Comparison of ENCODE assay signal across 8 mouse cellular contexts in the genomic region with DNA sequence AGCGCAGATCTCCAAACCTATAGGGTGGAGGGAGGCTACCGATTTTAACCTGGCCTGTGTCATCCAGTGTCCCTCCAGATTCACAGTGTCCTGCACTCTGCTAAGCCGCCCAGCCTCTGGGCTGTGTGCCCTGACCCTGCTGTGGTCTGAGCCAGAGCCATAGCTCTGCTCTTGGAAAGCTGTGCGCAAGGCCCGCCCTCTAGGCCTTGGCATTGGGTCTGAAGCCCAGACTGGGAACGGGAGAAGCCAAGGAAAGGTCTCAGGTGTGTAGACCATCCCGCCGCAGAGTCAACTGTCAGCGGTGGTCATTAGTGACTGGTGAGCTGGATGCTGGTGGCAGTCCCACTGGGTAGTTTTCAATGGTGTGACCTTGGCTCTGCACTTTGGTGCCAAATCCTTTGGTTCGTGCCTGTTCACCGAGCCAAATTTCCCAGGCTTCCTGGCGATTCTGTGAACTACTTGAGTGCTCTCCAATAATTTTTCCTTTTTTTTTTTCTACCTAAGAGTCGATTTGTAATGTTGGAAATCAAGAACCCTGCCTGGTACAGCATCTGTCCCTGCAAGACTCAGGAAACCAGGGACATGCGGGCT. TPM values are rescaled to one million over a fixed set of nuclear protein-coding genes. Genes with fewer than 3 reads are reported as not detected.
DNase-seq lines count a peak whose midpoint lies in the region; ATAC-seq and TF ChIP-seq lines count a peak whose summit lies in the region.
"Had no signal": no experiment of that assay in that cellular context is flagged by ENCODE, and none has a peak within 500 bp of the region (broad histone marks: within the 10 kb centered on the region; RNA-seq: fewer than 3 reads in every experiment).

No protein-coding gene starts in this region.

- TF ChIP-seq POLR2A in limb, embryonic 14.5 days (IDR thresholded peaks at IDR 0.05; ENCODE audit: borderline replicate concordance, extremely low read depth, insufficient read depth, insufficient read length), result no peak

- no peaks in the 10 kb centered on the region for H3K9me3 ChIP-seq in forebrain, embryonic 16.5 days (ENCODE audit: control insufficient read depth, low read length)
- no peaks in the 10 kb centered on the region for H3K9me3 ChIP-seq in limb, embryonic 14.5 days (ENCODE audit: control insufficient read depth, low read length)

- intact Hi-C loops in heart, postnatal 36 days (cut with DNase I), result loop anchor here (1.0 to 5.0 kb wide), 5 partner anchors 51 to 188 kb away; a partner anchor contains a TSS

- H3K9ac ChIP-seq in forebrain, embryonic 16.5 days (replicated peaks; ENCODE audit: low read depth, low read length), result no peak overlapping the region
- 0 out of 2 replicates have a peak overlapping the region, but pooled peaks have one; percentile 25 for H3K9ac ChIP-seq in limb, embryonic 14.5 days (ENCODE audit: low read depth, low read length, severe bottlenecking)

- DNase-seq in adrenal gland, adult (ENCODE audit: inconsistent age in 2 of 2, low spot score in 1 of 2), result peak; percentile 60 to 84
- peak; percentile 66 for DNase-seq in cerebellum, adult 11-12 months
- DNase-seq in heart, postnatal 36 days, result peak; percentile 63 to 75
- peak; percentile 50 for DNase-seq in limb, embryonic 14.5 days (ENCODE audit: low spot score)
- peak; percentile 35 for DNase-seq in skeletal muscle tissue, adult 2 months (ENCODE audit: low read depth, low spot score)
- no peak for DNase-seq in thymus, postnatal 14 days

- no peak overlapping the region for H3K4me3 ChIP-seq in forebrain, embryonic 16.5 days (replicated peaks; ENCODE audit: low read length)
- H3K4me3 ChIP-seq in limb, embryonic 14.5 days (replicated peaks; ENCODE audit: low read length), result peak overlapping the region; percentile 8; the same call in 1 of the 2 replicates

- H3K4me2 ChIP-seq in forebrain, embryonic 16.5 days (ENCODE audit: low read length), result no peak overlapping the region
- peak overlapping the region; percentile 37 for H3K4me2 ChIP-seq in limb, embryonic 14.5 days (replicated peaks; ENCODE audit: low read depth, low read length, severe bottlenecking)

- peak; percentile 37 for ATAC-seq in forebrain, embryonic 16.5 days
- ATAC-seq in limb, embryonic 14.5 days (ENCODE audit: low FRiP score, low read depth), result peak; percentile 38

- H3K27me3 ChIP-seq in forebrain, embryonic 16.5 days (replicated peaks; ENCODE audit: control insufficient read depth, insufficient read depth, low read length), result no peaks in the 10 kb centered on the region
- H3K27me3 ChIP-seq in limb, embryonic 14.5 days (ENCODE audit: control insufficient read depth, insufficient read depth, low read length), result no peaks in the 10 kb centered on the region

- no peaks in the 10 kb centered on the region for H3K36me3 ChIP-seq in forebrain, embryonic 16.5 days (ENCODE audit: control insufficient read depth, insufficient read depth)
- H3K36me3 ChIP-seq in limb, embryonic 14.5 days (ENCODE audit: control insufficient read depth, insufficient read depth, low read length), result no peaks in the 10 kb centered on the region

- peaks cover 18% of the 10 kb centered on the region for H3K4me1 ChIP-seq in forebrain, embryonic 16.5 days (replicated peaks; ENCODE audit: control insufficient read depth, insufficient read depth, low read length)
- peaks cover 37% of the 10 kb centered on the region for H3K4me1 ChIP-seq in limb, embryonic 14.5 days (ENCODE audit: control insufficient read depth, insufficient read depth, low read length)

- WGBS in forebrain, embryonic 16.5 days, result 34% methylated on average over 14 of the region's 14 CpGs
- 16% methylated on average over 14 of the region's 14 CpGs for WGBS in limb, embryonic 14.5 days

- H3K27ac ChIP-seq in forebrain, embryonic 16.5 days (ENCODE audit: low read length), result no peak overlapping the region
- peak overlapping the region; percentile 82 for H3K27ac ChIP-seq in limb, embryonic 14.5 days (replicated peaks; ENCODE audit: low read depth, low read length)
- H3K27ac ChIP-seq: macrophage had no signal

RNA-seq across cellular contexts. Expression of a gene that starts 52.0 kb away (rescaled TPM):
- 3.2 and 3.4 TPM in 2 replicates for polyA plus RNA-seq in forebrain, embryonic 16.5 days (2015; fragmentation: Nextera tagmentation; extraction: Ambion mirVana)
- 10 to 100 TPM; 27.1 to 29.3 TPM for total RNA-seq in heart, postnatal 36 days (2021)
- polyA plus RNA-seq in limb, embryonic 14.5 days (2012; rRNA removed), result 44.5 and 46.1 TPM in 2 replicates
- polyA plus RNA-seq in limb, embryonic 14.5 days (2014; fragmentation: Nextera tagmentation; extraction: Ambion mirVana), result 10.7 and 11.5 TPM in 2 replicates
